ENCODE assay signal across 14 mouse cellular contexts in genomic region chr16:25083729-25084128, GRCm38 (mm10).
"Had no signal": no experiment of that assay in that cellular context is flagged by ENCODE, and none has a peak within 500 bp of the region (broad histone marks: within the 10 kb centered on the region; RNA-seq: fewer than 3 reads in every experiment).

No protein-coding gene starts in this region.

- H3K4me2 ChIP-seq: limb, embryonic 15.5 days; liver, embryonic 12.5 days; lung, embryonic 14.5 days; midbrain, embryonic 11.5 days; midbrain, embryonic 15.5 days; stomach, embryonic 15.5 days had no signal

- H3K27me3 ChIP-seq: limb, embryonic 15.5 days; liver, embryonic 12.5 days; megakaryocyte, embryonic 14.5 days; midbrain, embryonic 15.5 days; stomach, embryonic 15.5 days had no signal

- H3K9me3 ChIP-seq: limb, embryonic 15.5 days; liver, embryonic 12.5 days; megakaryocyte, embryonic 14.5 days; midbrain, embryonic 15.5 days; stomach, embryonic 15.5 days had no signal

- ATAC-seq: intestine, postnatal 0 days; liver, embryonic 12.5 days; midbrain, embryonic 15.5 days had no signal

- DNase-seq: kidney, adult 8-10 months; layer of hippocampus, postnatal 36 days; lung, embryonic 14.5 days; lung, postnatal 10 days; lung, postnatal 4 days; right cerebral cortex, postnatal 14 days; thymus, postnatal 4 days had no signal

- H3K4me3 ChIP-seq: limb, embryonic 15.5 days; liver, embryonic 12.5 days; megakaryocyte, embryonic 14.5 days; midbrain, embryonic 15.5 days; stomach, embryonic 15.5 days had no signal

- H3K36me3 ChIP-seq: limb, embryonic 15.5 days; liver, embryonic 12.5 days; midbrain, embryonic 15.5 days; stomach, embryonic 15.5 days had no signal

- H3K27ac ChIP-seq: limb, embryonic 15.5 days; liver, embryonic 12.5 days; midbrain, embryonic 15.5 days; stomach, embryonic 15.5 days had no signal

- H3K9ac ChIP-seq: limb, embryonic 15.5 days; liver, embryonic 12.5 days; lung, embryonic 14.5 days; midbrain, embryonic 15.5 days; stomach, embryonic 15.5 days had no signal

- H3K4me1 ChIP-seq: liver, embryonic 12.5 days; megakaryocyte, embryonic 14.5 days; midbrain, embryonic 15.5 days; stomach, embryonic 15.5 days had no signal
